Mouse (Mus musculus) forebrain, embryonic 10.5 days (tissue): Measurements from ENCODE around the gene Pkp3. TPM values are rescaled to one million over a fixed set of nuclear protein-coding genes. Genes with fewer than 3 reads are reported as not detected.

ENCODE experiments used
- DNase-seq: peaks from one replicate; pipeline ENCODE4 v3.0.0-alpha.2; 2017; ENCODE audit warnings: low spot score; ENCODE audit errors: extremely low spot score
- H3K27ac ChIP-seq: fragments of 300-500 bp; sonication (generic); 2 replicates; pipeline ENCODE4 v1.5.1; 2016; ENCODE audit warnings: mild to moderate bottlenecking
- H3K27me3 ChIP-seq: fragments of 300-500 bp; sonication (generic); 2 replicates; pipeline ENCODE4 v1.6.1; 2016; ENCODE audit warnings: mild to moderate bottlenecking; ENCODE audit not compliant: poor library complexity, severe bottlenecking
- H3K36me3 ChIP-seq: fragments of 300-500 bp; sonication (generic); replicated peaks from 2 replicates; pipeline ENCODE4 v1.6.1; 2016; ENCODE audit warnings: mild to moderate bottlenecking, moderate library complexity
- H3K4me1 ChIP-seq: fragments of 300-500 bp; sonication (generic); 2 replicates; pipeline ENCODE4 v1.6.1; 2016
- H3K4me3 ChIP-seq: fragments of 300-500 bp; sonication (generic); 2 replicates; pipeline ENCODE4 v1.5.1; 2016; ENCODE audit warnings: mild to moderate bottlenecking, moderate library complexity
- H3K9me3 ChIP-seq: fragments of 300-500 bp; sonication (generic); 2 replicates; pipeline ENCODE4 v1.6.1; 2016; ENCODE audit warnings: mild to moderate bottlenecking, moderate library complexity
- WGBS: fragments of 180-500 bp; shearing (Covaris S2); methylation state at CpG from one replicate; pipeline ENCODE4 v1.1.7; 2016; 5-methylcytosine and 5-hydroxymethylcytosine counted together
- polyA plus RNA-seq: library from polyadenylated mRNA; unstranded; fragments of >200 nt; fragmentation: Nextera tagmentation; extraction: Ambion mirVana; gene quantifications from 2 replicates; pipeline ENCODE4 v1.2.1, GENCODE M21; 2016

The Pkp3 gene
- polyA plus RNA-seq, 1 experiment from 2014 or later = 2.4 TPM

DNA sequence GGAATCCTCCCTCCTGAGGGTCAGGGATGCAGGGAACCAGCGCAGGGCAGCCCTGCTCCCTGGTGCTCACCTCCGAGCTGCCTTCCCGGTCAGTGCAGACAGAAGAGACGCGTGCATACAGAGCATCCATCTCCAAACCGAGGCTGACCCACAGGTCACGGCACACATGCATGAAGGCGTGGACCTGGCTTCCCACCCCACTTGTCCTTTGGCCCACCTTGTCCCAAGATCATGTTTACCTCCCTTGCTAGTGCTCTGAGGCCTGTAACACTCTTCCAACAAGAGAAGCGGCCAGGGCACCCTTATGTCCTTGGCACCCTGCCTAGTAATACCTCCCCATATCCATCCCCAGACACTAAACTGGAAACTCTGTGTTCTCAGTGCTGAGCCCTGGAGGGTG is 37.9 kb downstream of the Pkp3 start:
- peaks cover 27% of the 10 kb centered on the region for H3K27me3 ChIP-seq
- no peak overlapping the region for H3K27ac ChIP-seq
- no peak for DNase-seq
- no peak overlapping the region for H3K4me3 ChIP-seq
- no peaks in the 10 kb centered on the region for H3K9me3 ChIP-seq
- H3K36me3 ChIP-seq = no peaks in the 10 kb centered on the region
- 93% methylated on average over 9 of the region's 9 CpGs for WGBS
- peaks cover 5% of the 10 kb centered on the region for H3K4me1 ChIP-seq

DNA sequence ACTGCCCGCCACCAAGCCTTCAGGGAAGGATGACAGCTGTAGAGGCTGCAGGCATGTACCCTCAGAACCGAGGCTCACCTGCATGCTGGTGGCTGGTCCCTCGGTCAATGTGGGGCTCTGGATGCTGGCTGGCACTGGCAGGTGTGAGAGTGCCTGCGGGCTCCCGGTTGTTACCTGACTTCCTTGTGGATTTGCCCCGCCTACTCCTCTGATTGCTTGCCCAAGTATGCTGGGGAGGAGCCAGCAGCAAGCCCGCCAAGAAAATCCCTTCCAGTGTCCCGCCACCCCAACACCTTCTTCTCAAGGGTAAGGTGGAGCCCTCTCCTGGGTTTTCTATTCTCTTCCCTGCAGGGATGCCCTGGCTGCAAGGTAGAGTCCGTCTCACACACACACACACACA is 39.6 kb downstream of the Pkp3 start, which contains the start of gene Ano9:
Ano9 (minus strand) TSS at position 171 of the 400 bp plus-strand sequence.
- H3K36me3 ChIP-seq = no peaks in the 10 kb centered on the region
- H3K4me1 ChIP-seq = peaks cover 9% of the 10 kb centered on the region
- DNase-seq = no peak
- H3K27me3 ChIP-seq = peaks cover 27% of the 10 kb centered on the region
- H3K9me3 ChIP-seq = no peaks in the 10 kb centered on the region
- H3K27ac ChIP-seq = no peak within 1 kb of the TSS
- WGBS = 10% methylated on average over 9 of the region's 9 CpGs
- peak within 1 kb of the TSS; percentile 19 for H3K4me3 ChIP-seq

DNA sequence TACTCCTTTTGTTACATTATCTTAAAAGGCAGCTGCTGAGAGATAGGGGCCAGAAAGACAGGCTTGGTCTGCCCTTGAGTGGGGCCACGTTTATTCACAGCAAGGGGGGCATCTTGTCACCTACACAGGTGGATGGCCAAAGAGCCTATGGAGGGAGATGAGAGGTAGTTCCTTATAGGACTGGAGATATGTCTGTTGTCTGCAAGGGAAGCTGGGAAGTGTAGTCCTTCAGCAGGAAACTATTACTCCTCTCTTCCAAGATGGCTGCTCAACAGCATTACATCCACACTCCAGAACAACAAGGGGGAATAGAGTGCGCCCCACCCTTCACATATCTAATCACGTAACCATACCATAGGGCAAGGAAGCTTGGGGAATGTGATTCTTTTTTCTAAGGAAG is 41.5 kb downstream of the Pkp3 start:
- H3K9me3 ChIP-seq = no peaks in the 10 kb centered on the region
- WGBS = 75% methylated on average over 3 of the region's 3 CpGs
- DNase-seq = no peak

DNA sequence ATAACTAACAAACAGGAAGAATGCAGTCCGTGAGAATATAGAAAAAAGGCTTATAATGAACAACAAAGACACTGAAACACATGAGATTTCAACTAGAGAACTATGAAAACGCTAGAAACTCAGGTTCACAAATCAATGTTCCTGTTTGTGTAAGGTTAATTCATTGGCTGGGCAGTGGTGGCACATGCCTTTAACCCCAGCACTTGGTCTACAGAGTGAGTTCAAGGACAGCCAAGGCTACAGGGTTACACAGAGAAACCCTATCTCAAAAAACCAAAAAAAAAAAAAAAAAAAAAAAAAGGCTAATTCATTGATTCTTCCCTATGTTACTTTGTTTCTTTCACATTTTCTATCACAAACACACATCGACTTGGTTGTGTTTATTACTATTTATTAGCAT is 42.6 kb downstream of the Pkp3 start:
- WGBS = 86% methylated on average over 3 of the region's 3 CpGs
- Histone ChIP-seq H3K27ac (no peak overlapping the region), H3K4me1 (peaks cover 17% of the 10 kb centered on the region), H3K27me3 (peaks cover 27% of the 10 kb centered on the region), H3K9me3 (no peaks in the 10 kb centered on the region), H3K36me3 (no peaks in the 10 kb centered on the region), H3K4me3 (no peak overlapping the region)
- DNase-seq = no peak

More for the DNA sequence above, 41.5 kb downstream of the Pkp3 start:
- Histone ChIP-seq H3K36me3 (no peaks in the 10 kb centered on the region), H3K27ac (no peak overlapping the region), H3K4me1 (peaks cover 17% of the 10 kb centered on the region), H3K4me3 (no peak overlapping the region), H3K27me3 (peaks cover 27% of the 10 kb centered on the region)

DNA sequence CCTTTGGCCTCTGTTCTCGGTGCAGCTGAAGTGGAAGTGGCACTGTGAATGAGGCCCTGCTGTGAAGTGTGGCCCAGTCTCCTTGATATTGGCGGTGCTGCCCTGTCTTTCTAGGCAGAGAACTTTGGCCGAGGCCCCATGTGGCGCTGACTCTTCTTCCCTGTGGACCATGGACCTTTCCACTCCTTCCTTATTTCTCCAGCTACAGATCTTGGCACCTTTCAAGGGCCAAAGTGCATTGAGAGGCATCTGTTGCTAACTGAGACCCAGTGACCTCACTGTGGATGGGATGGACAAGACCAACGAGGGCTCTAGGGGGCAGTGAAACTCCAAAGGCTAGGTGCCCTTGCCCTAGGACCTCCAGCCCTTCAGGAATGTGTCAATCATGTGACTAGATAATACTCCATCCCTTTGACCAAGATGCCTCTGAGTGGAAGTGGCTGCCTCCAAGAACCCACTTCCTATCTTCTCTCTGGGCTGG is 43.1 kb downstream of the Pkp3 start:
- Histone ChIP-seq H3K36me3 (no peaks in the 10 kb centered on the region), H3K4me1 (peaks cover 17% of the 10 kb centered on the region), H3K4me3 (no peak overlapping the region), H3K27me3 (peaks cover 25% of the 10 kb centered on the region), H3K9me3 (no peaks in the 10 kb centered on the region), H3K27ac (no peak overlapping the region)
- WGBS = 82% methylated on average over 5 of the region's 5 CpGs
- no peak for DNase-seq

DNA sequence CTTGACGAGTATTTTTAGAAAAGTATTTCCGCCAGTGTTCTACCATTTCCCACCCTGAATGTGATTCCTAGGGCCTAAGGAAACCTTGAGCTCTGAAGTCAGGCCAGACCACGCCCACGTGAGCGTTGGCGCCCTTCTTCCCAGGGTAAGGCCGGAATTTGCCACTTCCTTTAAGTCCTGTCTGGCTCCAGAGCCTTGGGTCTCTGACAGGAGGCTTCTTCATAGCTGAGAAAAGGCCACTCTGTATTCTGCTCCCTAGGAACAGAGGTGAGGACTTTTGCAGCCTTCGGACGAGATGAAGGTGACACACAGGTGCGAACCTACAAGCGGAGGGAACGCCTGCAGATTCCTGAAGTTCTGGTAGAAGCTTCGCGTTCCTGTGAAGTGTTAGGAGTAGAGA is 44.2 kb downstream of the Pkp3 start, which contains the start of gene Ptdss2:
Ptdss2 (plus strand) TSS at position 138 of the 400 bp plus-strand sequence.
- Histone ChIP-seq H3K4me3 (peak within 1 kb of the TSS; percentile 59), H3K9me3 (no peaks in the 10 kb centered on the region), H3K36me3 (no peaks in the 10 kb centered on the region), H3K4me1 (peaks cover 17% of the 10 kb centered on the region), H3K27me3 (peaks cover 14% of the 10 kb centered on the region), H3K27ac (peak within 1 kb of the TSS; percentile 86)
- 51% methylated on average over 14 of the region's 14 CpGs for WGBS
- DNase-seq = no peak

DNA sequence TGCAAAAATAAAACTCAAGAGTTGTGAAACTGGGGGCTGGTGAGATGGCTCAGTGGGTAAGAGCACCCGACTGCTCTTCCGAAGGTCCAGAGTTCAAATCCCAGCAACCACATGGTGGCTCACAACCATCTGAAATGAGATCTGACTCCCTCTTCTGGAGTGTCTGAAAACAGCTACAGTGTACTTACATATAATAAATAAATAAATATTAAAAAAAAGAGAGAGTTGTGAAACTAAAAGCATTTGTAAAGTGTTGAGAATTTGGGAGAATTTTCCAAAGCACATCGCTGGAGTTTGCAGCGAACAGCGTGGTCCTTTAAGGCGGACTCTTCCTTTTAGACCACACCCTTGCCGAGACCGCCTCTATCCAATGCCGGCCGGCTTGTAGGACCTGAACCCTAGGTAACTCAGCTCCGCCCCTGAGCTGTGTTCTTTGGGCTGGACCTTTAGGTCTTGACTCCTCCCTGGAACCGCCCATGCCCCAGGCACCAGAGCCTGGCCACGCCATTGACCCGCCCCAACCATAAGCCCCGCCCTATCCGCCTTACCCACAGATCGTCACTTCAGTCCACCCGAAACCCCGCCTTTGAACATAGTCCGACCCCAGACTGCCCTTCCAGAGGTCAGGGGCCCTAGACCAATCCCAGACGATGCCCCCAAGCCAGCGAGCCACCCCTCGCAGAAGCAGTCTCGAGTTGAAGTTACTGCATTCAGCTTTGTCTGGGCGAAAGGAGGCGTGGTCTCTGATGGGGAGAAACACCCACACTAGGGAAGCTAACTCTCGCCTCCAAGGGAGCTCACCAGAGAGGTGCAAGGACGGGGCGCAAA is 44.9 kb downstream of the Pkp3 start:
- peak overlapping the region; percentile 86 for H3K27ac ChIP-seq
- 3% methylated on average over 29 of the region's 29 CpGs for WGBS
- H3K4me1 ChIP-seq = peaks cover 12% of the 10 kb centered on the region
- H3K4me3 ChIP-seq = peak overlapping the region; percentile 59
- no peaks in the 10 kb centered on the region for H3K9me3 ChIP-seq
- H3K36me3 ChIP-seq = no peaks in the 10 kb centered on the region
- H3K27me3 ChIP-seq = peaks cover 7% of the 10 kb centered on the region
- DNase-seq = peak; percentile 98

DNA sequence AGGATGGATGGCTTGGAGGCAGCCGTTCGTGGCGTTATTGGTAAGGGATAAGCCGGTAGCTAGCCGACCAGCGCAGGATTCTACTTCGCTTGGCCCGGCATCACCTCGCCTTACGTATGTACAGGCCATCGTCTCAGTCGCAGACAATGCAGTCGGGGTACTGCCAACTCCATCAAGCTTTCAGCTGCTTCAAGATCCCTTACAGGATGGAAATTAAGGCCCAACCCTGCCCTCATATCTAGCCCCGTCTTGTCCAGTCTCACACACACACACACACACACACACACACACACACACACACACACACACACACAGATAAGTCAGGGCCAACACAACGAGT is 45.5 kb downstream of the Pkp3 start:
- H3K27ac ChIP-seq = peak overlapping the region; percentile 86
- 3% methylated on average over 15 of the region's 15 CpGs for WGBS
- no peaks in the 10 kb centered on the region for H3K36me3 ChIP-seq
- H3K4me1 ChIP-seq = peaks cover 12% of the 10 kb centered on the region
- H3K27me3 ChIP-seq = peaks cover 1% of the 10 kb centered on the region; the same call in 1 of the 2 replicates
- peak overlapping the region; percentile 59 for H3K4me3 ChIP-seq
- H3K9me3 ChIP-seq = no peaks in the 10 kb centered on the region
- no peak for DNase-seq

DNA sequence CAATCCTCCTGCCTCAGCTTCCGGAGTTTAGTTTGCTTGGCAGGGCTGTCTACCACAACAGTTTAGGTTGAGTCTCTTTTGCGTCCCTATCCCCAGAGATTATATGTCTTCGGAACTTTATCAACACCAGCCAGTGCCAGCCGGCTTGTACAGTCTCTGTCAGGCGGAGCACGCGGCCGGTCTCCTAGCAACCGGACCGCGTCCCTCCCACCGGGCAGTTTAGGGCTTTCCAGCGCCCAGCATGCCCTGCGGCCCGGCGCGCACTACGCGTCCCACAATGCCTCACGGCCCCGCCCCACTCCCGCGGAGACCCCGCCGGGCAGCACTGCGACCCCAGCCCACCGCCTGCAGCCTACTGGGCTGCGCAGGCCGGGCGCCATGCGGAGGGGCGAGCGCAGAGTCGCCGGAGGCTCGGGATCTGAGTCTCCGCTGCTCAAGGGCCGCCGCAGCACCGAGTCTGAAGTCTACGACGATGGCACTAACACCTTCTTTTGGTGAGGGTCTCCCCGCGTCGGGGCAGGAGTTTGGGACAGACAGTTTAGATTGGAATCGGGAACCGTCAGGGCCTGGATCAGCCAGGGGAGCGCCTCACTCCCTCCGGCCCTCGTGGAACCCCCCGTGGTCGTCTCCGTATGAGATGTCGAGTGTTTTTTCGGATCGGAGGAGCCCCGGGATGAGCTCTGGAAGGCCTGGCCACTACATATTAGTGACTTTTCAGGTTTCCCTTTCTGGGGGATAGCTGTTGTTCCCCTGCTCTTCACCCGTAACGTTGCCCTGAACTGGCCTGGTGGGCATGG is 53.2 kb downstream of the Pkp3 start:
- Histone ChIP-seq H3K27ac (peak overlapping the region; percentile 93), H3K4me3 (peak overlapping the region; percentile 87), H3K9me3 (no peaks in the 10 kb centered on the region), H3K4me1 (peaks cover 24% of the 10 kb centered on the region), H3K27me3 (no peaks in the 10 kb centered on the region), H3K36me3 (peaks cover 20% of the 10 kb centered on the region)
- peak; percentile 94 for DNase-seq
- under 1% methylated on average over 59 of the region's 59 CpGs for WGBS

DNA sequence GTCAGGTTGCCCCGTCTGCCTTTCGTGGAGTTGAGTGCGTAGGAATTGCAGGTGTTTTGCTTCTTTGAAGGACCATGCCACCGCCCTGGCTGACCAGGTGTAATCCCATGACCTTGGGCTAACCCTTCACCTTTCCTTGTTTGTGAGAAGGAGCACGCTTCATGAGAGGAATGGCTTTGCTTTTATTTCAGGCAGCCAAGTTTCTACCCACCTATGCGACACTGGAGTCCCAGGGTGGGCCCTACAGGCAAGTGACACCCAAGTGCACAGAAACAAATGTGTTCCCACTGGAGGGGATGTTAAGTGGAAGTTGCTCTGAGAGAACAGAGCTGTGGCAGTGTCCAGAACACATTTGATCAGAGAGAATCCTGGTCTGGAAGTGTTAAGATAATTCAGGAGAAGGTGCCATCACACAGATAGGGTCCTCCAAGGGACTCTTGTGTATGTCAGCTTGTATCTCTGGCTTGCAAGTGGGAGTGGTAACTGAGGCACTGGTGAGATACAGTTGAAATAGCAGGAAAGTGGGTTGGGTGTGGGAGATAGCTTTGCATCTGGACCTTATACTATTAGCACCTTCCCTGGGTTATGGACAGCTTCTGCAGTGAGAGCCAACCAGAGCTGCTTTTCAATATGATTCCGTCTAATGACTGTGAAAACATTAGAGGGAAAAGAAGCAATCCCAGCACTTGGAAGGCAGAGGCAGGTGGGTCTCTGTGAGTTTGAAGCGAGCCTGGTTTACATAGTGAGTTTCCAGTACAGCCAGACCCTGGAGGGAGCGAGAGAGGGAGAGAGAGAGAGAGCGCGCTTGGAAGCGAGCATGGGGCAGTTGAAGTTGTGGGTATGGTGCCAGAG is 54.1 kb downstream of the Pkp3 start:
- Histone ChIP-seq H3K27me3 (no peaks in the 10 kb centered on the region), H3K9me3 (no peaks in the 10 kb centered on the region), H3K4me1 (peaks cover 24% of the 10 kb centered on the region), H3K27ac (peak overlapping the region; percentile 93), H3K4me3 (peak overlapping the region; percentile 87), H3K36me3 (peaks cover 29% of the 10 kb centered on the region)
- 57% methylated on average over 12 of the region's 12 CpGs for WGBS
- DNase-seq = no peak
